Mouse (Mus musculus): ENCODE data around the gene Krtcap2. TPM values are rescaled to one million over a fixed set of nuclear protein-coding genes. Genes with fewer than 3 reads are reported as not detected.
A peak's percentile ranks its signal among the peaks of the same experiment; 100 is the strongest.

Krtcap2 gene
- total and polyA plus RNA-seq, 3 experiments = 143 to 230 (median 180) TPM

GRCm38 (mm10) chr3:89244158-89244981, 1.4 kb upstream of the Krtcap2 start:
- no peak for DNase-seq (ENCODE audit: extremely low read depth)
- H3K27ac ChIP-seq (ENCODE audit: insufficient read depth, low read depth) = no peak overlapping the region
- in situ Hi-C loops (cut with MboI; ENCODE audit: low pct_ligation_motif_present, low pct_unique_long_range_greater_than_20kb, low sequenced_read_pairs) (loop anchor here (5.0 kb wide), 1 partner anchor 37 kb away; no protein-coding TSS in a partner anchor), dilution Hi-C loops (cut with MboI; ENCODE audit: extremely low pct_ligation_motif_present, extremely low pct_unique_long_range_greater_than_20kb, low sequenced_read_pairs) (no loop called here)
- peaks cover 16 to 37% of the 10 kb centered on the region in 2 experiments for H3K36me3 ChIP-seq (replicated peaks in 1 of 2; ENCODE audit: control insufficient read depth in 1 of 2, insufficient read depth in 1 of 2, low read length in 1 of 2)
- peak overlapping the region; percentile 42 to 48 (median 48) for H3K4me3 ChIP-seq (replicated peaks in 1 of 3; ENCODE audit: low read depth in 2 of 3, low read length in 2 of 3, poor library complexity in 1 of 3)
- peaks cover 17% of the 10 kb centered on the region for H3K79me2 ChIP-seq (replicated peaks; ENCODE audit: control insufficient read depth, extremely low read depth, insufficient read depth, poor library complexity, severe bottlenecking)
- peaks cover 3 to 54% of the 10 kb centered on the region in 2 experiments; a peak in 2 of 4 replicates for H3K4me1 ChIP-seq (ENCODE audit: control insufficient read depth in 1 of 2, insufficient read depth in 2 of 2)
- H3K4me2 ChIP-seq (ENCODE audit: insufficient read depth, low read depth, poor library complexity, severe bottlenecking) = peak overlapping the region; percentile 87; the same call in 1 of the 2 replicates
- peak overlapping the region; percentile 24; the same call in 1 of the 2 replicates for H3K9ac ChIP-seq (ENCODE audit: insufficient read depth, low read depth)
- TF ChIP-seq UBTF (IDR thresholded peaks at IDR 0.05; ENCODE audit: low read depth, low read length) (no peak), CTCF (conservative IDR thresholded peaks at IDR 0.05 in 1 of 2, IDR thresholded peaks at IDR 0.05 in 1 of 2; ENCODE audit: low read depth in 2 of 2, low read length in 2 of 2) (peak in 1 of 2 experiments; percentile 37; a peak in 2 of 4 replicates), HCFC1 (IDR thresholded peaks at IDR 0.05; ENCODE audit: low read depth, low read length) (no peak), USF2 (conservative IDR thresholded peaks at IDR 0.05; ENCODE audit: low read depth, low read length) (no peak)
- H3K9me3 ChIP-seq (replicated peaks; ENCODE audit: low read length) = no peaks in the 10 kb centered on the region
- H3K27me3 ChIP-seq (replicated peaks) = no peaks in the 10 kb centered on the region

- Histone ChIP-seq H3K27ac (ENCODE audit: insufficient read depth, low read depth) (no peak overlapping the region), H3K4me1 (ENCODE audit: control insufficient read depth in 1 of 2, insufficient read depth in 2 of 2) (peaks cover 3 to 58% of the 10 kb centered on the region in 2 experiments; a peak in 2 of 4 replicates), H3K4me2 (ENCODE audit: insufficient read depth, low read depth, poor library complexity, severe bottlenecking) (peak overlapping the region; percentile 87), H3K9me3 (replicated peaks; ENCODE audit: low read length) (no peaks in the 10 kb centered on the region), H3K27me3 (replicated peaks) (no peaks in the 10 kb centered on the region), H3K4me3 (replicated peaks in 1 of 3; ENCODE audit: low read depth in 2 of 3, low read length in 2 of 3, poor library complexity in 1 of 3) (peak overlapping the region; percentile 63 to 84 (median 80)), H3K36me3 (replicated peaks in 1 of 2; ENCODE audit: control insufficient read depth in 1 of 2, insufficient read depth in 1 of 2, low read length in 1 of 2) (peaks cover 22 to 41% of the 10 kb centered on the region in 2 experiments), H3K9ac (ENCODE audit: insufficient read depth, low read depth) (peak overlapping the region; percentile 55), H3K79me2 (replicated peaks; ENCODE audit: control insufficient read depth, extremely low read depth, insufficient read depth, poor library complexity, severe bottlenecking) (peaks cover 17% of the 10 kb centered on the region)
- in situ Hi-C loops (cut with MboI; ENCODE audit: low pct_ligation_motif_present, low pct_unique_long_range_greater_than_20kb, low sequenced_read_pairs) = loop anchor here (5.0 kb wide), 2 partner anchors 38 to 52 kb away; no protein-coding TSS in a partner anchor
- no peak for DNase-seq (ENCODE audit: extremely low read depth)
- dilution Hi-C loops (cut with MboI; ENCODE audit: extremely low pct_ligation_motif_present, extremely low pct_unique_long_range_greater_than_20kb, low sequenced_read_pairs) = no loop called here
- no peak for TF ChIP-seq BHLHE40 (IDR thresholded peaks at IDR 0.05; ENCODE audit: low read depth, low read length)
- no peak for TF ChIP-seq ZMIZ1 (IDR thresholded peaks at IDR 0.05; ENCODE audit: low read depth, low read length)
- TF ChIP-seq MAX (IDR thresholded peaks at IDR 0.05; ENCODE audit: low read length) = no peak
- TF ChIP-seq MXI1 (IDR thresholded peaks at IDR 0.05; ENCODE audit: low read depth, low read length) = no peak
- 0 out of 2 replicates have a peak, but pooled peaks have one; percentile 16 for TF ChIP-seq TCF12 (IDR thresholded peaks at IDR 0.05; ENCODE audit: low read depth, low read length)
- TF ChIP-seq SMC3 (IDR thresholded peaks at IDR 0.05; ENCODE audit: low read depth, low read length) = no peak
- no peak for TF ChIP-seq E2F4 (IDR thresholded peaks at IDR 0.05; ENCODE audit: insufficient replicate concordance, low read depth, low read length)
- no peak for TF ChIP-seq TBP (conservative IDR thresholded peaks at IDR 0.05; ENCODE audit: low read depth, low read length)
- no peak for TF ChIP-seq MAZ (IDR thresholded peaks at IDR 0.05; ENCODE audit: low read depth, low read length)
- 0 out of 2 replicates have a peak, but pooled peaks have one; percentile 3 for TF ChIP-seq MEF2A (IDR thresholded peaks at IDR 0.05; ENCODE audit: borderline replicate concordance, low read depth, low read length)
- no peak for TF ChIP-seq ZC3H11A (IDR thresholded peaks at IDR 0.05; ENCODE audit: low read depth, low read length)
- TF ChIP-seq ELF1 (IDR thresholded peaks at IDR 0.05; ENCODE audit: low read depth, low read length) = no peak
- TF ChIP-seq PAX5 (IDR thresholded peaks at IDR 0.05; ENCODE audit: low read length) = no peak
Measured at GRCm38 (mm10) chr3:89244982-89245687, 631 bp upstream of the Krtcap2 start.

Data from CH12.LX (cell line).